Mouse (Mus musculus) limb, embryonic 13.5 days (tissue): ENCODE measurements around the gene Tfb2m. TPM values are rescaled to one million over a fixed set of nuclear protein-coding genes. Genes with fewer than 3 reads are reported as not detected.
A peak's percentile ranks its signal among the peaks of the same experiment; 100 is the strongest.

ENCODE experiments used
- ATAC-seq: fragments of 200-750 bp; cut with Nextera tagmentation; 2 replicates; pipeline ENCODE4 v1.8.0; 2017; ENCODE audit warnings: low read depth, moderate number of reproducible peaks, moderate TSS enrichment; ENCODE audit not compliant: low FRiP score
- H3K27ac ChIP-seq: fragments of 300-500 bp; sonication (generic); 2 replicates; pipeline ENCODE4 v1.5.1; 2015; ENCODE audit warnings: inconsistent platforms, mild to moderate bottlenecking, moderate library complexity
- H3K27me3 ChIP-seq: fragments of 300-500 bp; sonication (generic); 2 replicates; pipeline ENCODE4 v1.6.1; 2015; ENCODE audit warnings: mild to moderate bottlenecking, inconsistent platforms
- H3K36me3 ChIP-seq: fragments of 300-500 bp; sonication (generic); 2 replicates; pipeline ENCODE4 v1.6.1; 2015; ENCODE audit warnings: inconsistent platforms, mild to moderate bottlenecking, moderate library complexity
- H3K4me1 ChIP-seq: fragments of 300-500 bp; sonication (generic); 2 replicates; pipeline ENCODE4 v1.6.1; 2015; ENCODE audit warnings: inconsistent platforms
- H3K4me2 ChIP-seq: fragments of 300-500 bp; sonication (generic); replicated peaks from 2 replicates; pipeline ENCODE4 v1.6.1; 2015; ENCODE audit warnings: inconsistent platforms, mild to moderate bottlenecking, moderate library complexity
- H3K4me3 ChIP-seq: fragments of 300-500 bp; sonication (generic); 2 replicates; pipeline ENCODE4 v1.5.1; 2015; ENCODE audit warnings: moderate library complexity, mild to moderate bottlenecking, inconsistent platforms
- H3K9ac ChIP-seq: fragments of 300-500 bp; sonication (generic); 2 replicates; pipeline ENCODE4 v1.6.1; 2015; ENCODE audit warnings: mild to moderate bottlenecking, inconsistent platforms
- H3K9me3 ChIP-seq: fragments of 300-500 bp; sonication (generic); 2 replicates; pipeline ENCODE4 v1.6.1; 2016; ENCODE audit warnings: inconsistent platforms
- WGBS: fragments of 180-500 bp; shearing (Covaris S2); methylation state at CpG from one replicate; pipeline ENCODE4 v1.1.7; 2015; 5-methylcytosine and 5-hydroxymethylcytosine counted together
- polyA plus RNA-seq: library from polyadenylated mRNA; unstranded; fragments of >200 nt; fragmentation: Nextera tagmentation; extraction: Ambion mirVana; gene quantifications from 2 replicates; pipeline ENCODE4 v1.2.1, GENCODE M21; 2015

Gene Tfb2m
- polyA plus RNA-seq, 1 experiment from 2014 or later, result 32.0 TPM

DNA sequence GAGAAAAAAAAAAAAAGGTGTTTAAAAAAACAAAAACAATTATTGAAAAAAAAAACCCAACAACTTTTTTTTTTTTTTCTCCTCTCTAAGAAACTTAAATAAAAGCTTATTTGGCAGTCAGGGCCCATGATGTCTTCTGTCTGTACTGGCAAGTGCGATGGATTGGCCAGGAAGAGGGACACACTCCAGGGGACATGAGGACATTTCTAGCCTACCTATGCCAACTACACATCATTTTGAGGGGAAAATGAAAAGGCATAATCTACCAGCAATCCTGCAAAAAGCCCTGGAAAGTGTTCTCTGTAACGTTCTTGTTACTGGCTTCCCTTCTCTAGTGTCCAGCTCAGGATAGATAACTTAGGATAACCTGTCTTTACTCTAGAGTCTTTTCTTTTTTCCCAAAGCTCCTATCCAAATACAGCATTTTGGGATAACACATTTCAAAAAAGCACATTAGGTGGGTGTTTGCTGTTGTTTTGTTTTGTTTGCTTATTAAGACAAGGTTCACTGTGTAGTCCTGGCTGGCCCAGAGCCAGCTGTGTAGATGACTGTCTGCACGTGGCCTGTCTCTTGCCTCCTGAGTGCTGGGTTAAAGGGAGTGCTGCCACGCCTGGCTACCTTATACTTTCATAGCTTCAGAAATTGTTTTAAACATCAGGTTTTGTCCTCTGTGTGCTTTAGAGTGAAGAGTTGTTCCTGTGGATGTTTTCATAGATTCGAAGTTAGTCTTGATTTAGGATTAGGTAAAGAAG lies 7.3 kb upstream of the Tfb2m start:
- Histone ChIP-seq H3K9ac (no peak overlapping the region), H3K27ac (no peak overlapping the region), H3K4me3 (no peak overlapping the region), H3K4me1 (peaks cover 1% of the 10 kb centered on the region), H3K9me3 (no peaks in the 10 kb centered on the region), H3K36me3 (no peaks in the 10 kb centered on the region), H3K27me3 (no peaks in the 10 kb centered on the region), H3K4me2 (no peak overlapping the region)
- ATAC-seq, result no peak
- WGBS, result 72% methylated on average over 5 of the region's 5 CpGs

DNA sequence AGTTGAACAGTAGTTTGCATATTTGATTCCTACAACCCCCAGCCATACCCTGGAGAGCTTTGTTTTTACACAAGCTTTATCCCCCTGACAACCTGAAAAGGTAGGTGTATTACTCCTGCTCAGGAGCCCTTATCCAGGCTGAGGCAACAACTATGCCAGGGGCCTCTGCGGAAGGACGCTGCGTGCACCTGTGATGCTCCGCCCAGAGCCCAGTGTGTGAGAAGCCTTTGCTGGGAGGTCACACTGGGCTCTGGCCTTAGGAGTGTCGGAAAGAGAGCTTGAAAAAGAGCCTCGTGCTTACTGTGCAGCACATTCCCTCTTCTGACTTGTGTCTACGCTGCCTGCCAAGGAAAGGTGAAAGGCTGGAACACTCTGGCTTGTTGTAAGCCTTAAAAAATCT lies 6.7 kb upstream of the Tfb2m start:
- no peaks in the 10 kb centered on the region for H3K27me3 ChIP-seq
- peaks cover 8% of the 10 kb centered on the region for H3K4me1 ChIP-seq
- 58% methylated on average over 7 of the region's 7 CpGs for WGBS
- ATAC-seq, result no peak
- H3K4me2 ChIP-seq, result no peak overlapping the region
- no peaks in the 10 kb centered on the region for H3K36me3 ChIP-seq
- H3K9ac ChIP-seq, result no peak overlapping the region
- no peaks in the 10 kb centered on the region for H3K9me3 ChIP-seq
- no peak overlapping the region for H3K4me3 ChIP-seq
- no peak overlapping the region for H3K27ac ChIP-seq

DNA sequence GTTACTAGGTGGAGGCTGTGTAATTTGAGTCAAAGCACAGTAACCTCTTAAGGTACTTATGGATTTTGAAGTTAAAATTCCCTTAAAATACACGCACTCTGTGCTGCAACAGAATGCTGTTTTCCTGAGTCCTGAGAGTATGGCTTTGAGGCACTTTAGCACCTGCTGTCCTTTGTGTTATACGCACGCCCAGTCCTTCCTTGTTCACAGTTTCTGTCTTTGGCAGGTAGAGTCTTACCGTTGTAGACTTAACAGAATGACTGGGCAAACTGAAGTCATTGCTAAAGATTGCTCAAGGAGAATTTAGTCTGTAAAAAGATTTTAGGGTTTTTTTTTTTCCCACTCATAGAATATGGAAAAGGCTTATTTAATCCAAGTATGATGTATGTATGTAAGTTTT lies 5.9 kb upstream of the Tfb2m start:
- Histone ChIP-seq H3K36me3 (no peaks in the 10 kb centered on the region), H3K4me1 (peaks cover 14% of the 10 kb centered on the region), H3K4me3 (no peak overlapping the region), H3K4me2 (no peak overlapping the region), H3K27ac (no peak overlapping the region), H3K9ac (no peak overlapping the region), H3K27me3 (no peaks in the 10 kb centered on the region), H3K9me3 (no peaks in the 10 kb centered on the region)
- no peak for ATAC-seq
- WGBS, result 85% methylated on average over 4 of the region's 4 CpGs

- Histone ChIP-seq H3K36me3 (no peaks in the 10 kb centered on the region), H3K4me2 (no peak overlapping the region), H3K9ac (no peak overlapping the region), H3K27me3 (no peaks in the 10 kb centered on the region), H3K4me3 (no peak overlapping the region), H3K4me1 (peaks cover 14% of the 10 kb centered on the region), H3K27ac (no peak overlapping the region), H3K9me3 (no peaks in the 10 kb centered on the region)
- ATAC-seq, result no peak
- WGBS, result 90% methylated on average over 3 of the region's 3 CpGs
Measured at GRCm38 (mm10) chr1:179551336-179551735, 5.3 kb upstream of the Tfb2m start.

- no peak for ATAC-seq
- no peak overlapping the region for H3K4me3 ChIP-seq
- H3K9me3 ChIP-seq, result no peaks in the 10 kb centered on the region
- no peak overlapping the region for H3K9ac ChIP-seq
- no peaks in the 10 kb centered on the region for H3K36me3 ChIP-seq
- WGBS, result 92% methylated on average over 5 of the region's 5 CpGs
- H3K4me1 ChIP-seq, result peaks cover 26% of the 10 kb centered on the region
- H3K4me2 ChIP-seq, result no peak overlapping the region
- no peaks in the 10 kb centered on the region for H3K27me3 ChIP-seq
- H3K27ac ChIP-seq, result no peak overlapping the region
Measured at GRCm38 (mm10) chr1:179548996-179549752, 3.1 kb upstream of the Tfb2m start.

DNA sequence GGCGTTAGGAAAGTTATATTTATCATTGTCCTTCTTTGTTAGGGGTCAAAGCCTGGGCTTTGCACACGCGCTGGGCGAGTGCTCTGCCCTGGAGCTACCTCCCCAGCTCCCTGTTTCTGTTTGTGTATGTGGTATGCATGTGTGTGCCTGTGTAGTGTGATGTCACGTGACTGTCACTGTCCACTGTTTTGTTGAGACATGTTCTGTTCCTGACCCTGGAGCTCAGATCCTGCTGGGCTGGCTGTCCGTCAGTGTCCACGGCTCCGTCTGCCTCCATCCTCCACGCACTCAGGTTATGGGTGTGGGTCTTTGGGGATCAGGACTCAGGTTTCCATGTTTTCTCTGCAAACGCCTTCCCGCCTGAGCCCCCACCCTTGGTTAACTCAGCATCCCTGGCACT lies 2.2 kb upstream of the Tfb2m start:
- Histone ChIP-seq H3K27me3 (no peaks in the 10 kb centered on the region), H3K4me2 (peak overlapping the region; percentile 70; the same call in 1 of the 2 replicates), H3K4me1 (peaks cover 26% of the 10 kb centered on the region), H3K9me3 (no peaks in the 10 kb centered on the region), H3K9ac (peak overlapping the region; percentile 43; the same call in 1 of the 2 replicates), H3K4me3 (no peak overlapping the region), H3K36me3 (no peaks in the 10 kb centered on the region), H3K27ac (no peak overlapping the region)
- 78% methylated on average over 11 of the region's 11 CpGs for WGBS
- ATAC-seq, result no peak

- H3K9ac ChIP-seq, result peak overlapping the region; percentile 80
- H3K27me3 ChIP-seq, result no peaks in the 10 kb centered on the region
- no peaks in the 10 kb centered on the region for H3K36me3 ChIP-seq
- H3K4me1 ChIP-seq, result peaks cover 26% of the 10 kb centered on the region
- 13% methylated on average over 5 of the region's 5 CpGs for WGBS
- no peak for ATAC-seq
- no peaks in the 10 kb centered on the region for H3K9me3 ChIP-seq
- H3K27ac ChIP-seq, result peak overlapping the region; percentile 33; the same call in 1 of the 2 replicates
- peak overlapping the region; percentile 77 for H3K4me3 ChIP-seq
- peak overlapping the region; percentile 70 for H3K4me2 ChIP-seq
Measured at GRCm38 (mm10) chr1:179547176-179547575, 1.1 kb upstream of the Tfb2m start.

DNA sequence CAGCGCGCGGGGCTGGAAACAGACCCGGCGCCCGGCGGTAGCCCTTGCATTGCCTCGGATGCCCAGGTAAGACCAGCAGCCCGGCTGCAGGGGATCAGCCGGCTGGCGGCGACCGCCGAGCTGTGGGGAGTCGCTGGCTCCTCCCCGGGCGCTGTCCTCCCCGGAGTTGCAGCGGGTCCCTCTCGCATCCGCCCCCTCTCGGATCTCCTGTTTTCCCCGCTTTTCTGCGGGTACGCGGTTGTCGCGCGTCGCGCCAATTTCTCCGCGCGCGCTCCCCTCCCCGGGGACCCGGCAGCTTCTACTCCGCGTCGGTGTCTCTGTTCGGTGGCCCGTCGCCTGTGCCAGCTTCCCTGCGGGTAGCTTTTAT lies 467 bp upstream of the Tfb2m start:
- Histone ChIP-seq H3K4me1 (peaks cover 26% of the 10 kb centered on the region), H3K9me3 (no peaks in the 10 kb centered on the region), H3K27me3 (no peaks in the 10 kb centered on the region), H3K36me3 (peaks cover under 1% of the 10 kb centered on the region; the same call in 1 of the 2 replicates), H3K9ac (peak overlapping the region; percentile 80), H3K4me3 (peak overlapping the region; percentile 77), H3K4me2 (peak overlapping the region; percentile 70), H3K27ac (peak overlapping the region; percentile 77)
- under 1% methylated on average over 41 of the region's 44 CpGs for WGBS
- peak; percentile 88 for ATAC-seq

DNA sequence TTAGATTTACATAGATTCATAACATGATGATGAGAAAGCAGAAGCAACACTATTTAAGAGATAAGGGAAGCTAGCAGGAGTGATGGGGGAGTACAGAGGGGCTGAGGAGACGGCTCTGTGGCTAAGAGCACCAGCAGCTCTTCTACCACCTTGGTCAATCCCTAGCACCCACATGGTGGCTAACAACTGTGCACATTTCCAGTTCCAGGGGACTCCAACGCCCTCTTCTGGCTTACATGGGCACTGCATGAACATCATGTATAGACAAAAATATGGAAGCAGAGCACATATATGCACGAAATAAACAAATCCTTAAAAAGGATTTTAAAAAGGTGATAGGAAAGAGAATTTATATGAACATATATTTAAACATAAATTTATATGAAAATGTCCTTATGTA lies 4.6 kb downstream of the Tfb2m start:
- no peaks in the 10 kb centered on the region for H3K9me3 ChIP-seq
- no peaks in the 10 kb centered on the region for H3K27me3 ChIP-seq
- H3K4me1 ChIP-seq, result peaks cover 21% of the 10 kb centered on the region
- H3K36me3 ChIP-seq, result peaks cover 25% of the 10 kb centered on the region
- H3K9ac ChIP-seq, result no peak overlapping the region
- no peak overlapping the region for H3K4me2 ChIP-seq
- 62% methylated on average over 3 of the region's 3 CpGs for WGBS
- no peak overlapping the region for H3K27ac ChIP-seq
- no peak for ATAC-seq
- H3K4me3 ChIP-seq, result no peak overlapping the region

- Histone ChIP-seq H3K4me1 (peaks cover 15% of the 10 kb centered on the region), H3K9ac (no peak overlapping the region), H3K27me3 (no peaks in the 10 kb centered on the region), H3K27ac (no peak overlapping the region), H3K4me3 (no peak overlapping the region), H3K36me3 (peaks cover 33% of the 10 kb centered on the region), H3K9me3 (no peaks in the 10 kb centered on the region), H3K4me2 (no peak overlapping the region)
- ATAC-seq, result no peak
- 66% methylated on average over 3 of the region's 3 CpGs for WGBS
Measured at GRCm38 (mm10) chr1:179539887-179540286, 6.2 kb downstream of the Tfb2m start.

GRCm38 (mm10) chr1:179539054-179539453 lies 7.0 kb downstream of the Tfb2m start:
- H3K9me3 ChIP-seq, result no peaks in the 10 kb centered on the region
- H3K9ac ChIP-seq, result no peak overlapping the region
- no peak overlapping the region for H3K4me3 ChIP-seq
- H3K36me3 ChIP-seq, result peaks cover 36% of the 10 kb centered on the region
- no peaks in the 10 kb centered on the region for H3K27me3 ChIP-seq
- ATAC-seq, result no peak
- peaks cover 9% of the 10 kb centered on the region for H3K4me1 ChIP-seq
- H3K4me2 ChIP-seq, result no peak overlapping the region
- no peak overlapping the region for H3K27ac ChIP-seq
- WGBS, result 94% methylated on average over 3 of the region's 3 CpGs

DNA sequence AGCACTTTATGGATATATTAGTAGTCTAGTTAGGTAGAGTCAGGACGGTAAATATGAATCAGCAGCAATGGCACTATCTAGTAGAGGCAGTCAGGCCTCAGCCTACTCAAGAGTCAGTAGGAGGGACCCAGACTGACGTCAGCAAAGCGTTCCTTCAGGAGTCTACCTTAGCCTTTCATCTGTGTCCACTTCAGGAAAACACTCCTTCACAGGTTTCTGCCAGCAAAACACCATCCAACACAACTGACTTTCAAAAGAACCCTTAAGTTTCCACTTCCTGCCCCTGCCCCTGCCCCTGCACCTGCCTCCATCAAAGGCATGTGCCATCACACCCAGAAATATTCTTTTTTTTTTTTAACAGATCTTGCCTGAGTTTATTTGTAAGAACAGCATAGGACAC lies 26.2 kb downstream of the Tfb2m start:
- 69% methylated on average over 3 of the region's 3 CpGs for WGBS
- H3K27me3 ChIP-seq, result no peaks in the 10 kb centered on the region
- no peak overlapping the region for H3K4me2 ChIP-seq
- H3K4me3 ChIP-seq, result no peak overlapping the region
- peaks cover 2% of the 10 kb centered on the region; the same call in 1 of the 2 replicates for H3K9me3 ChIP-seq
- no peak overlapping the region for H3K27ac ChIP-seq
- peaks cover 9% of the 10 kb centered on the region for H3K4me1 ChIP-seq
- H3K9ac ChIP-seq, result no peak overlapping the region
- ATAC-seq, result no peak
- H3K36me3 ChIP-seq, result no peaks in the 10 kb centered on the region
